Mouse (Mus musculus) midbrain, embryonic 16.5 days (tissue): ENCODE results near the gene Olfr544. TPM values are rescaled to one million over a fixed set of nuclear protein-coding genes. Genes with fewer than 3 reads are reported as not detected.
A peak's percentile ranks its signal among the peaks of the same experiment; 100 is the strongest.

Source experiments
- ATAC-seq: fragments of 200-750 bp; cut with Nextera tagmentation; 2 replicates; pipeline ENCODE4 v1.8.0; 2017; ENCODE audit warnings: moderate TSS enrichment
- H3K27ac ChIP-seq: fragments of 300-500 bp; sonication (generic); 2 replicates; pipeline ENCODE4 v1.5.1; 2014; ENCODE audit warnings: mild to moderate bottlenecking, low read length, mixed read lengths
- H3K27me3 ChIP-seq: fragments of 300-500 bp; sonication (generic); 2 replicates; pipeline ENCODE4 v1.6.1; 2014; ENCODE audit warnings: low read depth, low read length, mixed read lengths; ENCODE audit not compliant: control insufficient read depth, insufficient read depth
- H3K36me3 ChIP-seq: fragments of 300-500 bp; sonication (generic); 2 replicates; pipeline ENCODE4 v1.6.1; 2014; ENCODE audit warnings: mild to moderate bottlenecking, low read length, moderate library complexity, mixed read lengths; ENCODE audit not compliant: control insufficient read depth, insufficient read depth
- H3K4me1 ChIP-seq: fragments of 300-500 bp; sonication (generic); 2 replicates; pipeline ENCODE4 v1.6.1; 2014; ENCODE audit warnings: mild to moderate bottlenecking, low read length, mixed read lengths; ENCODE audit not compliant: control insufficient read depth, insufficient read depth
- H3K4me2 ChIP-seq: fragments of 300-500 bp; sonication (generic); 2 replicates; pipeline ENCODE4 v1.6.1; 2014; ENCODE audit warnings: mild to moderate bottlenecking, low read length, mixed read lengths
- H3K4me3 ChIP-seq: fragments of 300-500 bp; sonication (generic); 2 replicates; pipeline ENCODE4 v1.5.1; 2014; ENCODE audit warnings: low read depth, mild to moderate bottlenecking, low read length, moderate library complexity, mixed read lengths
- H3K9ac ChIP-seq: fragments of 300-500 bp; sonication (generic); 2 replicates; pipeline ENCODE4 v1.6.1; 2014; ENCODE audit warnings: low read depth, low read length, mixed read lengths
- H3K9me3 ChIP-seq: fragments of 300-500 bp; sonication (generic); replicated peaks from 2 replicates; pipeline ENCODE4 v1.6.1; 2014; ENCODE audit warnings: mild to moderate bottlenecking, low read length, mixed read lengths; ENCODE audit not compliant: control insufficient read depth, poor library complexity, severe bottlenecking
- WGBS: fragments of 180-500 bp; shearing (Covaris S2); extraction: QIAGEN DNeasy Blood & Tissue Kit; methylation state at CpG from one replicate; pipeline ENCODE4 v1.1.7; 2014; 5-methylcytosine and 5-hydroxymethylcytosine counted together
- polyA plus RNA-seq: library from polyadenylated mRNA; unstranded; fragments of >200 nt; fragmentation: Nextera tagmentation; extraction: Ambion mirVana; gene quantifications from 2 replicates; pipeline ENCODE4 v1.2.1, GENCODE M21; 2015

Olfr544 gene
- polyA plus RNA-seq: 0.19 and 0.25 TPM in 2 replicates

GRCm38 (mm10) chr7:102488161-102488560 lies at the start of gene Olfr544:
Gene Olfr544 (minus strand): TSS chr7:102488313.
- H3K4me1 ChIP-seq: no peaks in the 10 kb centered on the region
- H3K4me2 ChIP-seq: no peak within 1 kb of the TSS
- H3K36me3 ChIP-seq: no peaks in the 10 kb centered on the region
- no peak within 1 kb of the TSS for H3K9ac ChIP-seq
- H3K27ac ChIP-seq: no peak within 1 kb of the TSS
- no peaks in the 10 kb centered on the region for H3K9me3 ChIP-seq
- H3K27me3 ChIP-seq: no peaks in the 10 kb centered on the region
- WGBS: 67% methylated on average over 1 of the region's 1 CpGs
- no peak for ATAC-seq
- H3K4me3 ChIP-seq: no peak within 1 kb of the TSS

DNA sequence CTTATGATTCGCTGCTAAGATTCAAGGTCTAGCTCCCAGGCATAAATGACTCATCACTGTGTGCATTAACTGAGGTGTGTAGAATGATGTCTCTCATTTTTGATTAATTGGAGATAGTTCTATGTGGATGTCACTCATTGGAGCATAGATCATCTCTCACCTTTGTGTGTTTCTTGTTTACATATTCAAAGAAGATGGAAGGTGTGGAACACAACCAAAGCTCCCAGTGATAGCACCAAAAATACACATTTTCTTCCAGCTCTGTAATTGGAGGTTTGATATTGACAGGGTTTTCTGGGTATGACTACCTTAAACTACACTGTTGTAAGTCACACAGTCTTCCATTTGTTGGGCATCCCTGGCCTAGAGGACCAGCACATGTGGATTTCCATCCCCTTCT lies 46.3 kb upstream of the Olfr544 start, which contains the start of gene Olfr547:
Olfr547 (plus strand) TSS at position 301 of the 400 bp plus-strand sequence.
- ATAC-seq: no peak

DNA sequence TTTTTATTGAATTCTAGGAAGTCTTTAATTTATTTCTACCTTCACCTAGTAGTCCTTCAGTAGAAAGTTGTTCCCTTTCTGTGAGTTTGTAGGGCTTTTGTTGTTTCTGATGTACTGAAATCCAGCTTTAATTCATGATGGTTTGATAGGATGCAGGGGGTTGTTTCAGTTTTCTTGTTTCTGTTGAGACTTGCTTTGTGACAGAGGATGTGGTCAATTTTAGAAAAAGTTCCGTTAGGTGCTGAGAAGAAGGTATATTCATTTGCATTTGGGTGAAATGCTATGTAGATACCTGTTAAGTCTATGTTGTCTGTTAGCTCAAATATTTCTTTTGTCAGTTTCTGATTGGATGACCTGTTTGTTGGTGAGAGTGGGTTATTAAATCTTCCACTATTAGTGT lies 40.9 kb upstream of the Olfr544 start:
- Histone ChIP-seq H3K36me3 (no peaks in the 10 kb centered on the region), H3K4me2 (no peak overlapping the region), H3K27me3 (no peaks in the 10 kb centered on the region), H3K9ac (no peak overlapping the region), H3K4me1 (no peaks in the 10 kb centered on the region), H3K9me3 (no peaks in the 10 kb centered on the region; the same call in 1 of the 2 replicates), H3K4me3 (no peak overlapping the region), H3K27ac (no peak overlapping the region)
- WGBS: 78% methylated on average over 1 of the region's 1 CpGs
- no peak for ATAC-seq

More for the DNA sequence above, 46.3 kb upstream of the Olfr544 start, which contains the start of gene Olfr547:
- Histone ChIP-seq H3K9me3 (no peaks in the 10 kb centered on the region; the same call in 1 of the 2 replicates), H3K4me3 (no peak within 1 kb of the TSS), H3K27ac (no peak within 1 kb of the TSS), H3K9ac (no peak within 1 kb of the TSS), H3K4me2 (no peak within 1 kb of the TSS), H3K36me3 (no peaks in the 10 kb centered on the region), H3K4me1 (no peaks in the 10 kb centered on the region), H3K27me3 (no peaks in the 10 kb centered on the region)
- WGBS: 77% methylated on average over 1 of the region's 1 CpGs

GRCm38 (mm10) chr7:102517051-102517335 lies 28.9 kb upstream of the Olfr544 start:
- ATAC-seq: no peak
- no peak overlapping the region for H3K9ac ChIP-seq
- no peaks in the 10 kb centered on the region for H3K9me3 ChIP-seq
- H3K27ac ChIP-seq: no peak overlapping the region
- 83% methylated on average over 2 of the region's 2 CpGs for WGBS
- no peaks in the 10 kb centered on the region for H3K36me3 ChIP-seq
- no peaks in the 10 kb centered on the region for H3K27me3 ChIP-seq
- H3K4me3 ChIP-seq: no peak overlapping the region
- no peak overlapping the region for H3K4me2 ChIP-seq
- 0 out of 2 replicates have a peak, but pooled peaks cover 3% of the 10 kb centered on the region for H3K4me1 ChIP-seq

GRCm38 (mm10) chr7:102516261-102517050 lies 28.3 kb upstream of the Olfr544 start:
- Histone ChIP-seq H3K4me1 (0 out of 2 replicates have a peak, but pooled peaks cover 3% of the 10 kb centered on the region), H3K36me3 (no peaks in the 10 kb centered on the region), H3K9ac (no peak overlapping the region), H3K4me2 (no peak overlapping the region), H3K9me3 (no peaks in the 10 kb centered on the region), H3K27ac (no peak overlapping the region), H3K4me3 (no peak overlapping the region), H3K27me3 (no peaks in the 10 kb centered on the region)
- ATAC-seq: no peak
- 72% methylated on average over 10 of the region's 10 CpGs for WGBS

DNA sequence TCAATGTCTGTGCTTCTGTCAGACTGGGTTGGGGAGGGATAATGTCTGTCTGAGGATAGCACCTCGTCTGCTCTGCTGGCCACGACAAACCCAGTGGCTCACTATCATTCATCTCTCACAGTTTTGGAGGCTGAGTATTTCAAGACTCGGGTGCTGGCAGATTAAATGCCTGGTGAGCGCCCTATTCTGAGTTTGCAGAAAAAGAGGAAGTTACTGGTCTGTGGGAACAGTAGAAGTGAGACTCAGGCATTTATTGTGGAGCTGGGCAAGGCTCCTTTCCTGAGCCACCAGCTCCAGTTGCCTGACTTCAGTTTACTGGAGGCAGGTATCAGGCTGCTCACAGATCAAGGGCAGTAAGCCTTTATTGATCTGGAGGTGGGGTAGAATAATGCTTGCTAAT lies 26.0 kb upstream of the Olfr544 start:
- ATAC-seq: no peak
- no peak overlapping the region for H3K9ac ChIP-seq
- no peaks in the 10 kb centered on the region for H3K9me3 ChIP-seq
- no peak overlapping the region for H3K4me2 ChIP-seq
- 0 out of 2 replicates have a peak, but pooled peaks cover 3% of the 10 kb centered on the region for H3K4me1 ChIP-seq
- H3K4me3 ChIP-seq: no peak overlapping the region
- 78% methylated on average over 4 of the region's 4 CpGs for WGBS
- no peak overlapping the region for H3K27ac ChIP-seq
- no peaks in the 10 kb centered on the region for H3K36me3 ChIP-seq
- H3K27me3 ChIP-seq: no peaks in the 10 kb centered on the region

DNA sequence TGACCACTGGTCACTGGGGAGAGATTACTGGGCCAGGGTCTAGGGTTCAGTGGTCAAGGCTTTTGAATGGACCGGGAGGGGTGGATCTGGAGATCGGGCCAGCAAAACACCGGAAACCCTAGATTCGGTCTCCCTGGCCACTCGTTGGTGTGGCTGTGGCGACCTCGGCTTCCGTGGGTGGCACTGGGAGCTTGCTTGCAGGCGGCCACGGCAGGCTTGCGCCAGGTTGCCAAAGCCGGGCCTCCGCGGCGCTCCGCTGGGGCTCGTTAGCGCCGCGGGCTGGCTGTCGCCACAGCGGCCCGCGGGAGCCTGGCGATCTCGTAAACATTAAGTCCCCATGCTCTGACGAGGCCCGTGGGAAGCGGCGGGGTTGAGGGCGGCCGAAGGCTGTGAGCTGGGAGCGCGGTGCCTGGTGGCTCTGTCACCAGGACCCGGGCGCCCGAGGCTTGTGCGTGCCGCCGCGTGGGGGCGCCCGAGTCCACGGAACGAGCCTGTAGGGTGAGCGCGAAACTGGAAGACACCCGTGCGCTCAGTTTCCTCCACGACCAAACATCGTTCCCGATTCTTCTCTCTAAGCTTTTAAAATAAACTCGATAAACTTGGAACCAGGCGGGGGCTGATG lies 24.8 kb upstream of the Olfr544 start:
- ATAC-seq: peak; percentile 97
- H3K4me3 ChIP-seq: peak overlapping the region; percentile 64
- no peaks in the 10 kb centered on the region for H3K27me3 ChIP-seq
- peak overlapping the region; percentile 86 for H3K4me2 ChIP-seq
- peak overlapping the region; percentile 89 for H3K9ac ChIP-seq
- 0 out of 2 replicates have a peak, but pooled peaks cover 3% of the 10 kb centered on the region for H3K4me1 ChIP-seq
- H3K36me3 ChIP-seq: no peaks in the 10 kb centered on the region
- H3K27ac ChIP-seq: peak overlapping the region; percentile 31; the same call in 1 of the 2 replicates
- H3K9me3 ChIP-seq: no peaks in the 10 kb centered on the region
- under 1% methylated on average over 54 of the region's 54 CpGs for WGBS

GRCm38 (mm10) chr7:102511927-102512326 lies 23.8 kb upstream of the Olfr544 start:
- 89% methylated on average over 10 of the region's 10 CpGs for WGBS
- no peaks in the 10 kb centered on the region for H3K27me3 ChIP-seq
- no peak overlapping the region for H3K4me2 ChIP-seq
- no peak overlapping the region for H3K27ac ChIP-seq
- no peak for ATAC-seq
- no peak overlapping the region for H3K4me3 ChIP-seq
- 0 out of 2 replicates have a peak, but pooled peaks cover 3% of the 10 kb centered on the region for H3K4me1 ChIP-seq
- H3K9ac ChIP-seq: no peak overlapping the region
- no peaks in the 10 kb centered on the region for H3K36me3 ChIP-seq
- H3K9me3 ChIP-seq: no peaks in the 10 kb centered on the region

GRCm38 (mm10) chr7:102509726-102510125 lies 21.6 kb upstream of the Olfr544 start:
- Histone ChIP-seq H3K4me2 (no peak overlapping the region), H3K9me3 (no peaks in the 10 kb centered on the region), H3K4me3 (no peak overlapping the region), H3K9ac (no peak overlapping the region), H3K27ac (no peak overlapping the region), H3K4me1 (0 out of 2 replicates have a peak, but pooled peaks cover 3% of the 10 kb centered on the region), H3K27me3 (no peaks in the 10 kb centered on the region), H3K36me3 (no peaks in the 10 kb centered on the region)
- no peak for ATAC-seq
- 71% methylated on average over 7 of the region's 7 CpGs for WGBS
